Mouse (Mus musculus) CH12.LX (cell line): Measurements from ENCODE around the gene Numb. TPM values are rescaled to one million over a fixed set of nuclear protein-coding genes. Genes with fewer than 3 reads are reported as not detected.

Experiments
- DNase-seq: peaks from one replicate; pipeline ENCODE4 v3.0.0-alpha.2; 2013; ENCODE audit errors: extremely low read depth
- H3K27ac ChIP-seq: 2 replicates; pipeline ENCODE4 v1.5.1; 2012; ENCODE audit warnings: low read depth, mild to moderate bottlenecking, control low read depth, moderate library complexity; ENCODE audit not compliant: insufficient read depth
- H3K27me3 ChIP-seq: replicated peaks from 2 replicates; pipeline ENCODE3; 2012; ENCODE audit warnings: inconsistent platforms
- H3K36me3 ChIP-seq, 2 experiments: replicated peaks in 1 of 2; 2 replicates each; pipeline versions ENCODE3 to v1.6.1; 2012; ENCODE audit warnings: inconsistent platforms in 1 of 2, low read length in 1 of 2, mild to moderate bottlenecking in 1 of 2, mixed read lengths in 1 of 2, moderate library complexity in 1 of 2; ENCODE audit not compliant: control insufficient read depth in 1 of 2, insufficient read depth in 1 of 2
- H3K4me1 ChIP-seq, 2 experiments: 2 replicates each; pipeline ENCODE4 v1.6.1; 2012; ENCODE audit warnings: inconsistent platforms in 1 of 2, moderate library complexity in 1 of 2; ENCODE audit not compliant: insufficient read depth in 2 of 2, control insufficient read depth in 1 of 2
- H3K4me2 ChIP-seq: 2 replicates; pipeline ENCODE4 v1.6.1; 2012; ENCODE audit warnings: low read depth, mild to moderate bottlenecking, control low read depth; ENCODE audit not compliant: poor library complexity, insufficient read depth, severe bottlenecking
- H3K4me3 ChIP-seq, 3 experiments: fragments of 150-350 bp in 1 of 3; sonication (generic) in 1 of 3; replicated peaks in 1 of 3; 2 replicates each; pipeline versions ENCODE3 to v1.5.1; 2011 to 2012; ENCODE audit warnings: low read depth in 2 of 3, low read length in 2 of 3, mild to moderate bottlenecking in 2 of 3, moderate library complexity in 2 of 3, control low read depth in 1 of 3, improper control_type of control experiment in 1 of 3, inconsistent platforms in 1 of 3, mixed read lengths in 1 of 3; ENCODE audit not compliant: poor library complexity in 1 of 3
- H3K79me2 ChIP-seq: replicated peaks from 2 replicates; pipeline ENCODE4 v1.6.1; 2012; ENCODE audit warnings: mild to moderate bottlenecking, moderate library complexity; ENCODE audit not compliant: control insufficient read depth, poor library complexity, insufficient read depth, severe bottlenecking; ENCODE audit errors: extremely low read depth
- H3K9ac ChIP-seq: 2 replicates; pipeline ENCODE4 v1.6.1; 2012; ENCODE audit warnings: low read depth, mild to moderate bottlenecking, control low read depth, moderate library complexity; ENCODE audit not compliant: insufficient read depth
- H3K9me3 ChIP-seq: replicated peaks from 2 replicates; pipeline ENCODE3; 2012; ENCODE audit warnings: low read length, inconsistent platforms, mixed read lengths
- BHLHE40 ChIP-seq: IDR thresholded peaks from 2 replicates; pipeline ENCODE4 v1.6.1; 2011; ENCODE audit warnings: mild to moderate bottlenecking, low read depth, low read length, improper control_type of control experiment
- CHD1 ChIP-seq: IDR thresholded peaks from 2 replicates; pipeline ENCODE4 v1.6.1; 2012; ENCODE audit warnings: low read depth, low read length, improper control_type of control experiment, inconsistent platforms
- CHD2 ChIP-seq: IDR thresholded peaks from 2 replicates; pipeline ENCODE4 v1.6.1; 2011; ENCODE audit warnings: low read length, improper control_type of control experiment
- CTCF ChIP-seq, 2 experiments: IDR thresholded peaks in 1 of 2; conservative IDR thresholded peaks in 1 of 2; 2 replicates each; pipeline ENCODE4 v1.5.1; 2011 to 2012; ENCODE audit warnings: low read depth in 2 of 2, low read length in 2 of 2, improper control_type of control experiment in 1 of 2, inconsistent platforms in 1 of 2, mild to moderate bottlenecking in 1 of 2, moderate library complexity in 1 of 2
- E2F4 ChIP-seq: IDR thresholded peaks from 2 replicates; pipeline ENCODE4 v1.6.1; 2011; ENCODE audit warnings: low read depth, low read length, improper control_type of control experiment; ENCODE audit not compliant: insufficient replicate concordance
- ELF1 ChIP-seq: IDR thresholded peaks from 2 replicates; pipeline ENCODE4 v1.6.1; 2014; ENCODE audit warnings: low read depth, mild to moderate bottlenecking, inconsistent platforms, low read length, improper control_type of control experiment
- EP300 ChIP-seq: IDR thresholded peaks from 2 replicates; pipeline ENCODE4 v1.6.1; 2011; ENCODE audit warnings: low read length, improper control_type of control experiment
- ETS1 ChIP-seq: conservative IDR thresholded peaks from 2 replicates; pipeline ENCODE4 v1.6.1; 2012; ENCODE audit warnings: low read depth, mild to moderate bottlenecking, inconsistent platforms, low read length, improper control_type of control experiment, moderate library complexity
- GABPA ChIP-seq: IDR thresholded peaks from 2 replicates; pipeline ENCODE4 v1.6.1; 2012; ENCODE audit warnings: low read depth, low read length, improper control_type of control experiment, inconsistent platforms; ENCODE audit not compliant: insufficient replicate concordance
- HCFC1 ChIP-seq: IDR thresholded peaks from 2 replicates; pipeline ENCODE4 v1.6.1; 2012; ENCODE audit warnings: low read depth, mild to moderate bottlenecking, inconsistent platforms, low read length, improper control_type of control experiment
- IRF4 ChIP-seq: IDR thresholded peaks from 2 replicates; pipeline ENCODE4 v1.6.1; 2014; ENCODE audit warnings: low read depth, mild to moderate bottlenecking, inconsistent platforms, low read length, improper control_type of control experiment
- JUN ChIP-seq: IDR thresholded peaks from 2 replicates; pipeline ENCODE4 v1.6.1; 2011; ENCODE audit warnings: low read depth, mild to moderate bottlenecking, low read length, improper control_type of control experiment, moderate library complexity; ENCODE audit not compliant: insufficient read depth
- JUND ChIP-seq: conservative IDR thresholded peaks from 2 replicates; pipeline ENCODE4 v1.6.1; 2011; ENCODE audit warnings: low read depth, low read length, improper control_type of control experiment
- KAT2A ChIP-seq: IDR thresholded peaks from 2 replicates; pipeline ENCODE4 v1.6.1; 2012; ENCODE audit warnings: low read length, improper control_type of control experiment, inconsistent platforms; ENCODE audit not compliant: insufficient replicate concordance
- MAFK ChIP-seq: IDR thresholded peaks from 2 replicates; pipeline ENCODE4 v1.6.1; 2011; ENCODE audit warnings: low read length, improper control_type of control experiment; ENCODE audit not compliant: insufficient replicate concordance
- MAX ChIP-seq: IDR thresholded peaks from 2 replicates; pipeline ENCODE4 v1.6.1; 2011; ENCODE audit warnings: low read length, improper control_type of control experiment
- MAZ ChIP-seq: IDR thresholded peaks from 2 replicates; pipeline ENCODE4 v1.6.1; 2012; ENCODE audit warnings: low read depth, mild to moderate bottlenecking, inconsistent platforms, low read length, improper control_type of control experiment, moderate library complexity
- MEF2A ChIP-seq: IDR thresholded peaks from 2 replicates; pipeline ENCODE4 v1.6.1; 2014; ENCODE audit warnings: low read depth, mild to moderate bottlenecking, inconsistent platforms, low read length, improper control_type of control experiment, borderline replicate concordance
- MYC ChIP-seq: IDR thresholded peaks from 2 replicates; pipeline ENCODE4 v1.6.1; 2011; ENCODE audit warnings: low read depth, mild to moderate bottlenecking, improper control_type of control experiment, low read length
- NELFE ChIP-seq: IDR thresholded peaks from 2 replicates; pipeline ENCODE4 v1.6.1; 2011; ENCODE audit warnings: low read depth, low read length, improper control_type of control experiment
- NRF1 ChIP-seq: IDR thresholded peaks from 2 replicates; pipeline ENCODE4 v1.6.1; 2014; ENCODE audit warnings: low read depth, mild to moderate bottlenecking, inconsistent platforms, low read length, improper control_type of control experiment, moderate library complexity
- PAX5 ChIP-seq: IDR thresholded peaks from 2 replicates; pipeline ENCODE4 v1.6.1; 2012; ENCODE audit warnings: low read length, inconsistent platforms, mixed read lengths
- POLR2A ChIP-seq: IDR thresholded peaks from 2 replicates; pipeline ENCODE4 v1.6.1; 2011; ENCODE audit warnings: low read depth, mild to moderate bottlenecking, improper control_type of control experiment, low read length
- POLR2AphosphoS2 ChIP-seq: IDR thresholded peaks from 2 replicates; pipeline ENCODE4 v1.6.1; 2011; ENCODE audit warnings: low read depth, low read length, improper control_type of control experiment
- RAD21 ChIP-seq: IDR thresholded peaks from 2 replicates; pipeline ENCODE4 v1.6.1; 2011; ENCODE audit warnings: low read depth, mild to moderate bottlenecking, low read length, improper control_type of control experiment, moderate library complexity
- SMC3 ChIP-seq: IDR thresholded peaks from 2 replicates; pipeline ENCODE4 v1.6.1; 2011; ENCODE audit warnings: low read depth, low read length, improper control_type of control experiment
- TBP ChIP-seq: conservative IDR thresholded peaks from 2 replicates; pipeline ENCODE4 v1.6.1; 2011; ENCODE audit warnings: low read depth, low read length, improper control_type of control experiment
- TCF12 ChIP-seq: IDR thresholded peaks from 2 replicates; pipeline ENCODE4 v1.6.1; 2014; ENCODE audit warnings: low read depth, mild to moderate bottlenecking, inconsistent platforms, low read length, improper control_type of control experiment
- UBTF ChIP-seq: IDR thresholded peaks from 2 replicates; pipeline ENCODE4 v1.6.1; 2012; ENCODE audit warnings: low read depth, mild to moderate bottlenecking, inconsistent platforms, low read length, improper control_type of control experiment, moderate library complexity
- USF1 ChIP-seq: IDR thresholded peaks from 2 replicates; pipeline ENCODE4 v1.6.1; 2014; ENCODE audit warnings: low read depth, mild to moderate bottlenecking, inconsistent platforms, low read length, improper control_type of control experiment
- USF2 ChIP-seq: conservative IDR thresholded peaks from 2 replicates; pipeline ENCODE4 v1.6.1; 2011; ENCODE audit warnings: low read depth, low read length, improper control_type of control experiment
- ZC3H11A ChIP-seq: IDR thresholded peaks from 2 replicates; pipeline ENCODE4 v1.6.1; 2012; ENCODE audit warnings: low read depth, mild to moderate bottlenecking, inconsistent platforms, low read length, improper control_type of control experiment
- ZKSCAN1 ChIP-seq: IDR thresholded peaks from 2 replicates; pipeline ENCODE4 v1.6.1; 2012; ENCODE audit warnings: low read depth, inconsistent platforms, low read length, improper control_type of control experiment, borderline replicate concordance
- ZMIZ1 ChIP-seq: IDR thresholded peaks from 2 replicates; pipeline ENCODE4 v1.6.1; 2012; ENCODE audit warnings: low read depth, mild to moderate bottlenecking, inconsistent platforms, low read length, improper control_type of control experiment
- ZNF384 ChIP-seq: IDR thresholded peaks from 2 replicates; pipeline ENCODE4 v1.6.1; 2012; ENCODE audit warnings: low read depth, low read length, improper control_type of control experiment, inconsistent platforms
- dilution Hi-C: fragments of 300-500 bp; cut with MboI; formaldehyde crosslinking; loops from 2 replicates; pipeline ENCODE4 v1.14.3; 2020; ENCODE audit warnings: low sequenced_read_pairs; ENCODE audit not compliant: extremely low pct_unique_long_range_greater_than_20kb, extremely low pct_ligation_motif_present
- in situ Hi-C: fragments of 300-500 bp; cut with MboI; formaldehyde crosslinking; loops from 3 replicates; pipeline ENCODE4 v1.14.3; 2019; ENCODE audit warnings: low sequenced_read_pairs, low pct_ligation_motif_present, low pct_unique_long_range_greater_than_20kb, mixed read lengths
- polyA plus RNA-seq: library from polyadenylated mRNA; unstranded; fragments of >175 nt; gene quantifications from 2 replicates; pipeline ENCODE4 v1.2.1, GENCODE M21; 2012; ENCODE audit warnings: low read depth; ENCODE audit not compliant: insufficient read length
- total RNA-seq, 2 experiments: library from RNA; depleted of rRNA; stranded (reverse); fragments of 300-350 nt in 1 of 2; fragments of >200 nt in 1 of 2; gene quantifications; 2 replicates each; pipeline ENCODE4 v1.2.3; 2012 to 2014

The Numb gene
- total and polyA plus RNA-seq, 3 experiments = 5.3 to 6.9 (median 5.7) TPM

GRCm38 (mm10) chr12:83950840-83951701 is 29.3 kb upstream of the Numb start (continued):
- no peak for TF ChIP-seq USF1
- no peak for TF ChIP-seq MEF2A
- TF ChIP-seq POLR2A = no peak
- TF ChIP-seq IRF4 = no peak
- TF ChIP-seq KAT2A = no peak

GRCm38 (mm10) chr12:83950493-83950839 is 28.7 kb upstream of the Numb start, which contains the start of gene Riox1:
Gene Riox1, plus strand, starts transcription at chr12:83950608.
- peak within 1 kb of the TSS; percentile 80 for H3K9ac ChIP-seq
- no peaks in the 10 kb centered on the region for H3K27me3 ChIP-seq
- peak; percentile 78 for DNase-seq
- H3K36me3 ChIP-seq = peaks cover 0 to 25% of the 10 kb centered on the region in 2 experiments
- H3K4me2 ChIP-seq = peak within 1 kb of the TSS; percentile 81
- H3K4me3 ChIP-seq = peak within 1 kb of the TSS; percentile 72 to 90 (median 82)
- in situ Hi-C loops = loop anchor here (25.0 kb wide), 2 partner anchors 112 to 312 kb away; partner anchors contain the start of genes Acot3 and Acot5
- H3K4me1 ChIP-seq = peaks cover 7 to 34% of the 10 kb centered on the region in 2 experiments
- dilution Hi-C loops = no loop called here
- peaks cover 3% of the 10 kb centered on the region for H3K9me3 ChIP-seq
- H3K27ac ChIP-seq = peak within 1 kb of the TSS; percentile 59
- peaks cover 37% of the 10 kb centered on the region for H3K79me2 ChIP-seq
- TF ChIP-seq MAX (peak; percentile 70), ZNF384 (no peak), NELFE (peak; percentile 90), GABPA (no peak), MAFK (no peak), POLR2A (peak; percentile 94), TCF12 (peak; percentile 90), SMC3 (no peak), ZMIZ1 (peak; percentile 88), ETS1 (no peak), TBP (peak; percentile 88), EP300 (no peak), POLR2AphosphoS2 (peak; percentile 75; the same call in 1 of the 2 replicates), JUND (no peak), MYC (0 out of 2 replicates have a peak, but pooled peaks have one; percentile 26), MEF2A (0 out of 2 replicates have a peak, but pooled peaks have one; percentile 19), ELF1 (peak; percentile 89), PAX5 (no peak), MAZ (peak; percentile 54; the same call in 1 of the 2 replicates), E2F4 (no peak), ZC3H11A (no peak), USF2 (no peak), CHD1 (peak; percentile 82; the same call in 1 of the 2 replicates), NRF1 (no peak), HCFC1 (peak; percentile 82), CHD2 (peak; percentile 37; the same call in 1 of the 2 replicates), IRF4 (peak; percentile 33; the same call in 1 of the 2 replicates), CTCF (conservative IDR thresholded peaks at IDR 0.05 in 1 of 2, IDR thresholded peaks at IDR 0.05 in 1 of 2; ENCODE audit: low read depth in 2 of 2, low read length in 2 of 2) (no peak), KAT2A (no peak), USF1 (no peak), RAD21 (no peak), JUN (no peak), UBTF (no peak), BHLHE40 (no peak), ZKSCAN1 (no peak)
